Mouse (Mus musculus) forebrain, embryonic 15.5 days (tissue): ENCODE data around the gene Aire. TPM values are rescaled to one million over a fixed set of nuclear protein-coding genes. Genes with fewer than 3 reads are reported as not detected.

Experiments
- ATAC-seq: fragments of 200-750 bp; cut with Nextera tagmentation; replicated peaks from 2 replicates; pipeline ENCODE4 v1.8.0; 2017; ENCODE audit warnings: mild to moderate bottlenecking, moderate TSS enrichment, moderate library complexity
- H3K27ac ChIP-seq: fragments of 300-500 bp; sonication (generic); replicated peaks from 2 replicates; pipeline ENCODE4 v1.5.1; 2015; ENCODE audit warnings: mild to moderate bottlenecking, inconsistent platforms
- H3K27me3 ChIP-seq: fragments of 300-500 bp; sonication (generic); 2 replicates; pipeline ENCODE4 v1.6.1; 2015; ENCODE audit warnings: inconsistent platforms
- H3K36me3 ChIP-seq: fragments of 300-500 bp; sonication (generic); 2 replicates; pipeline ENCODE4 v1.6.1; 2015; ENCODE audit warnings: mild to moderate bottlenecking, inconsistent platforms
- H3K4me1 ChIP-seq: fragments of 300-500 bp; sonication (generic); 2 replicates; pipeline ENCODE4 v1.6.1; 2015; ENCODE audit warnings: inconsistent platforms
- H3K4me2 ChIP-seq: fragments of 300-500 bp; sonication (generic); replicated peaks from 2 replicates; pipeline ENCODE4 v1.6.1; 2015; ENCODE audit warnings: mild to moderate bottlenecking, inconsistent platforms
- H3K4me3 ChIP-seq: fragments of 300-500 bp; sonication (generic); 2 replicates; pipeline ENCODE4 v1.5.1; 2015; ENCODE audit warnings: mild to moderate bottlenecking, inconsistent platforms
- H3K9ac ChIP-seq: fragments of 300-500 bp; sonication (generic); replicated peaks from 2 replicates; pipeline ENCODE4 v1.6.1; 2015; ENCODE audit warnings: mild to moderate bottlenecking, inconsistent platforms
- H3K9me3 ChIP-seq: fragments of 300-500 bp; sonication (generic); 2 replicates; pipeline ENCODE4 v1.6.1; 2016; ENCODE audit warnings: inconsistent platforms
- WGBS: fragments of 180-500 bp; shearing (Covaris S2); methylation state at CpG from one replicate; pipeline ENCODE4 v1.1.7; 2015; ENCODE audit warnings: mixed read lengths; 5-methylcytosine and 5-hydroxymethylcytosine counted together
- polyA plus RNA-seq: library from polyadenylated mRNA; unstranded; fragments of >200 nt; fragmentation: Nextera tagmentation; extraction: Ambion mirVana; gene quantifications from 2 replicates; pipeline ENCODE4 v1.2.1, GENCODE M21; 2015

Aire gene
- polyA plus RNA-seq, 1 experiment from 2014 or later, result 0.23 TPM

GRCm38 (mm10) chr10:78001796-78002195 lies 41.6 kb downstream of the Aire start:
- 0 out of 2 replicates have a peak overlapping the region, but pooled peaks have one; percentile 15 for H3K27ac ChIP-seq
- no peak overlapping the region for H3K9ac ChIP-seq
- no peak overlapping the region for H3K4me3 ChIP-seq
- peaks cover 34% of the 10 kb centered on the region for H3K36me3 ChIP-seq
- H3K9me3 ChIP-seq, result no peaks in the 10 kb centered on the region
- H3K4me1 ChIP-seq, result peaks cover 5% of the 10 kb centered on the region
- H3K4me2 ChIP-seq, result no peak overlapping the region
- no peaks in the 10 kb centered on the region for H3K27me3 ChIP-seq
- no peak for ATAC-seq
- 71% methylated on average over 11 of the region's 11 CpGs for WGBS

- Histone ChIP-seq H3K4me1 (no peaks in the 10 kb centered on the region), H3K4me3 (no peak overlapping the region), H3K36me3 (peaks cover 46% of the 10 kb centered on the region), H3K9me3 (no peaks in the 10 kb centered on the region), H3K4me2 (no peak overlapping the region), H3K27ac (no peak overlapping the region), H3K27me3 (no peaks in the 10 kb centered on the region), H3K9ac (no peak overlapping the region)
- ATAC-seq, result no peak
- WGBS, result 87% methylated on average over 5 of the region's 5 CpGs
Measured at GRCm38 (mm10) chr10:78000200-78000599, 43.2 kb downstream of the Aire start.

- Histone ChIP-seq H3K27ac (no peak overlapping the region), H3K4me1 (no peaks in the 10 kb centered on the region), H3K27me3 (no peaks in the 10 kb centered on the region), H3K9ac (no peak overlapping the region), H3K36me3 (peaks cover 70% of the 10 kb centered on the region), H3K9me3 (no peaks in the 10 kb centered on the region), H3K4me3 (no peak overlapping the region), H3K4me2 (no peak overlapping the region)
- ATAC-seq, result no peak
- WGBS, result 90% methylated on average over 3 of the region's 3 CpGs
Measured at GRCm38 (mm10) chr10:77995639-77996038, 47.8 kb downstream of the Aire start.

- WGBS, result 78% methylated on average over 5 of the region's 5 CpGs
Measured at GRCm38 (mm10) chr10:77985775-77986174, 57.6 kb downstream of the Aire start.

GRCm38 (mm10) chr10:77984660-77985059 lies 58.8 kb downstream of the Aire start:
- peak; percentile 60 for ATAC-seq
- Histone ChIP-seq H3K27ac (no peak overlapping the region), H3K9ac (no peak overlapping the region), H3K9me3 (no peaks in the 10 kb centered on the region), H3K4me2 (no peak overlapping the region), H3K4me3 (no peak overlapping the region), H3K27me3 (no peaks in the 10 kb centered on the region), H3K4me1 (no peaks in the 10 kb centered on the region), H3K36me3 (peaks cover 34% of the 10 kb centered on the region)
- 3% methylated on average over 4 of the region's 4 CpGs for WGBS

More at GRCm38 (mm10) chr10:77985775-77986174, 57.6 kb downstream of the Aire start:
- no peaks in the 10 kb centered on the region for H3K4me1 ChIP-seq
- peaks cover 40% of the 10 kb centered on the region for H3K36me3 ChIP-seq
- H3K27me3 ChIP-seq, result no peaks in the 10 kb centered on the region
- H3K9me3 ChIP-seq, result no peaks in the 10 kb centered on the region
- no peak overlapping the region for H3K4me2 ChIP-seq
- H3K9ac ChIP-seq, result no peak overlapping the region
- ATAC-seq, result no peak
- no peak overlapping the region for H3K4me3 ChIP-seq
- H3K27ac ChIP-seq, result no peak overlapping the region

Other genes starting within 250 kb of the Aire start
- not detected in 2 replicates for gene Gm9639, start 248.5 kb downstream of the Aire start, polyA plus RNA-seq
- gene Gm19668, start 244.5 kb downstream of the Aire start, polyA plus RNA-seq, result not detected in 2 replicates
- gene Gm9507, start 231.8 kb downstream of the Aire start, polyA plus RNA-seq, result not detected in 2 replicates
- gene Gm2696, start 228.9 kb downstream of the Aire start, polyA plus RNA-seq, result not detected in 2 replicates
- gene Krtap10-4, start 216.5 kb downstream of the Aire start, polyA plus RNA-seq, result not detected in 2 replicates
- gene Krtap10-10, start 207.7 kb downstream of the Aire start, polyA plus RNA-seq, result not detected in 2 replicates
- gene Gm36176, start 196.8 kb downstream of the Aire start, polyA plus RNA-seq, result not detected in 2 replicates
- not detected in 2 replicates for gene Gm10318, start 190.8 kb downstream of the Aire start, polyA plus RNA-seq
- not detected in 2 replicates for gene Gm3285, start 181.6 kb downstream of the Aire start, polyA plus RNA-seq
- 11.1 and 11.3 TPM in 2 replicates for gene Lrrc3, start 141.1 kb downstream of the Aire start, polyA plus RNA-seq
- gene Trpm2, start 73.0 kb downstream of the Aire start, polyA plus RNA-seq, result 2.6 and 2.8 TPM in 2 replicates
- 35.0 and 37.1 TPM in 2 replicates for gene 1810043G02Rik, start 65.1 kb downstream of the Aire start, polyA plus RNA-seq
- gene Pfkl, start 33.5 kb downstream of the Aire start, polyA plus RNA-seq, result 105 and 107 TPM in 2 replicates
- not detected in 2 replicates for gene Dnmt3l, start 1.7 kb downstream of the Aire start, polyA plus RNA-seq
- 0.56 and 0.66 TPM in 2 replicates for gene Icosl, start 25.7 kb upstream of the Aire start, polyA plus RNA-seq
- gene D10Jhu81e, start 126.2 kb upstream of the Aire start, polyA plus RNA-seq, result 23.6 and 26.8 TPM in 2 replicates
- gene Pwp2, start 141.5 kb upstream of the Aire start, polyA plus RNA-seq, result 22.5 and 24.2 TPM in 2 replicates
- 27.2 and 27.5 TPM in 2 replicates for gene Trappc10, start 201.0 kb upstream of the Aire start, polyA plus RNA-seq